Mouse (Mus musculus) neutrophil, adult 5-6 weeks (primary cell): Measurements from ENCODE around the gene Hoxc11. TPM values are rescaled to one million over a fixed set of nuclear protein-coding genes. Genes with fewer than 3 reads are reported as not detected.

Source experiments
- ATAC-seq: fragments of 151-379, 151-347 bp; 2 replicates; pipeline ENCODE4 v1.8.0; 2017; ENCODE audit warnings: mild to moderate bottlenecking, moderate TSS enrichment; ENCODE audit not compliant: insufficient number of reproducible peaks, poor library complexity, low FRiP score, severe bottlenecking; ENCODE audit errors: extremely low read depth
- total RNA-seq: library from RNA; stranded (forward); fragments of 200-1000 nt; gene quantifications from 2 replicates; pipeline ENCODE4 v1.2.3, GENCODE M21; 2017

The Hoxc11 gene
- not detected in 2 replicates for total RNA-seq

DNA sequence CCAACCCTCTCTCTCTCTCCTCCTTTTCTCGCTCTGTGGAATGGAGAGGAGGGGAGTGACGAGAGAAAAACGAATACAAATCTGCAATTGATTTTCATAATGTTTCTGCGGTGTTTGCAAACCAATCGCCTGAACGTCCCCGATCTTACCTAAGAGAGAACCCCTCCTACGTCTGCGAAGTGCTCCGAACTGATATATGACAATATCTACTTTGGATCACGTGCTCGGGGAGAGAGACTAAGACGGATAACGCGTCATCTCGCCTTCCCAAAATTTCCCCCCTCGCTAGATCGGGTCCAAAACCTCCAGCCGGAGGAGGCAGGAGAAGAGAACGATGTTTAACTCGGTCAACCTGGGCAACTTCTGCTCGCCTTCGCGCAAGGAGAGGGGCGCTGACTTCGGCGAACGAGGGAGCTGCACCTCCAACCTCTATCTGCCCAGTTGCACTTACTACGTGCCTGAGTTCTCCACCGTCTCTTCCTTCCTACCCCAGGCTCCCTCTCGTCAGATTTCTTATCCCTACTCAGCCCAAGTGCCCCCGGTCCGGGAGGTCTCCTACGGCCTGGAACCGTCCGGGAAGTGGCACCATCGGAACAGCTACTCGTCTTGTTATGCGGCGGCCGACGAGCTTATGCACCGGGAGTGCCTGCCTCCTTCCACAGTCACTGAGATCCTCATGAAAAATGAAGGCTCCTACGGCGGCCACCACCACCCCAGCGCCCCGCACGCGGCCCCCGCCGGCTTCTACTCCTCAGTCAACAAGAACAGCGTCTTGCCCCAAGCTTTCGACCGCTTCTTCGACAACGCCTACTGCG lies at the start of gene Hoxc11:
Gene Hoxc11 (plus strand): TSS at position 236 of the 815 bp plus-strand sequence.
- ATAC-seq, result no peak

DNA sequence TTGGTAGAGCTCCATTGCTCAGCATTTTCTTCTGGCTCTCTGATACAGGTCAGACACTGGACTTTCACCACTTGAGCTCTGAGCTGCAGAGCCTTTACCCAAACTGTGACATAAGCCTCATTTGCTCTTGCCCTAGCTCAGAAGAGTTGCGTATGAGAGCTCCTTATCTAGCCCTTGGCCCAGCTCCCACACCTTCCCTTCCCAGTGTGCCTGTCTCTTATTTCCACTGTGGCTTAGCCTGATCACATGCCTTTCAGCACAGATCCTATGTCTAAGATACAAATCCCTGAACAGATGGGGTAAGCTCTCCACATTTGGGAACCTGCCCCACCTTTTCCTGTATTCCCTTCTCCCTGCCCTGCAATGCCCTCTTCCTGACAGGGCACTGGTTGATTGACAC lies 49.3 kb upstream of the Hoxc11 start:
- no peak for ATAC-seq

DNA sequence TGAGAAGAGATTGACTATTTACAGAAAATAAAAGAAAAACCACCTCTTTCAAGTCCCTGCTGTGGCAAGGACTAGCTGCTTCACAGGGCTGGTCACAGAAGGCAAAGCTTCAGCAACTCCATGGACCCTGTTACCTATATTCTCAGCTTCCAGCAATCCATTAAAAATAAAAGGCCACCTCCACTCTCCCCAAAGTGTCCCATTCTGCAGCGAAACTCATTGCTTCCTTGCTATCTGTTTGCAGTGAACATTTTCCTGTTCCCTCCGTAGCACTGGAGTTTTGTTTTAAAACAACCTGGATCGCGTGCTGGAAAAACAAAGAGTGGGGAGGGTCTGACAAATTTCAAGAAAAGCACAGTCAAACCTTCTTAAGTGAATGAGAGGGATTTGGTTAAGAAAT lies 44.7 kb upstream of the Hoxc11 start:
- ATAC-seq, result no peak

DNA sequence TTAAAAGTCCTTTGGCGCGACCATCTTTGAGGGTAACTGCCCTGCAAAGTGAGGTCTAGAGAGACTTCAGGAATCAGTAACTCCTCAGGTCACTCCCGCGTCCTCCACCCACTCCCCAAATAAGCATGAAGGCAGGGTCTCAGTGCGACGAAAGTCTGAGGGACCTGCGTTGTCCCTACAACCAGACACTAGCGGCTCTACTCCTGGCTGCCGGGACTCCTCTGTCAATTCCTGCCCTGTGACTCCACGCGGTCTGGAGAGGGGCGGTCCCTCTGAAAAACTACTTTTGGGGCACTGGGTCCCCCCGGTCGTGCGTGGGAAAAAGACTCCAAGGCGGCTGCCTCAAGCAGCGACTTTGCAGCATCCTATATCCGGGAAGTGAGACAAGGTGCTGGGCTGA lies 44.2 kb upstream of the Hoxc11 start:
- no peak for ATAC-seq

DNA sequence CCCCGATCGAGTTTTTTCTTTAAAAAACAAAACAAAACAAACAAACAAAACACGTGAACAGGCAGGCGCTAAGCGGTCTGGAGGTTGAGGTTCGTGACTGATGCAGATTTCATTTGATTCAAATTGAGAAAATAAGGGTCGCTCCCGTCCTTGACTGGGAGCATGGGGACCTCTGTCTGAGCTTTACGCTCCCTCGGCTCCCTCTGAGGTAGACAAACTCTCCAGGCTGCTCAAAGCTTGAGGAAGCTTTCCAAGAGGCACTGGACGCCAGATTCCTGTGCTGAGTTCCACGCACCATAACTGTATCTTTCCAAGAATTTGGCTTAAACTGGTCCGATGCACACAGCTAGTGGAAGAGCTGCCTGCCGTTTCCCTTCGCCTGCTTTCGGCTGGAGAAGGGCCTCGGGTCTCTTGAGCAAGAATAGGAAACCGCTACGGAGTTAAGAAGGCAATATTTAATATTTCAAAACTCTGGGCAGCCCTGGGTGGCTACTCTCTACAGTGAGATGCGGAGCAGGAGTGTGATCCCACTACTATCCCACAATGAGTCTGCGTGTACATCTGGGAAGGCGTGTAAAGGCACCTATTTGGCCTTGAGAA lies 43.6 kb upstream of the Hoxc11 start:
- no peak for ATAC-seq

DNA sequence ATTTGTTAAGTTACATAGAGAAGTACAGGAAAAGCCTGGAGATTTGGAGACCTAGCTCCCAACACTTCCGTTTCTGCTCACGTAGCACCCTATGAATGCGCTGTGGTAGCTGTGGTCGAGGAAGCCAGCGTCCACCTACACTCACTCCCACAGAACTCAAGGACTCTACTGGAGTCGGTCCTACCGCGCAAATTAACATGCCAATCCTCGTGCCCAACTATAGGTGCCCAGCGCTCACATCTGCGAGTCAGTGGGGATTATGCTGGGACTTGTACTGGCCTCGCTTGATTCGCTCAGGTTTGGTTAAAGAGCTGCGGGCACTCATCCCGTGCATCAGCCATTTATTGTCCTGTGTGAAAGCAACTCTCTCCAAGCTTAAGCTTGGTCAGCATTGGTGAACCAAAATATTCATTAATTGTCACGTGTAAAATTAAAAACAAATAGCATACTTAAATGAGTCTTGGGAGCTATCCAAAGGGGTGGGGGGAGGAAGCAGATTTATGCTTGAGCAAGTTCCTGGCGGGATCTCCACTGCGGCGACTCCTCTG lies 41.1 kb upstream of the Hoxc11 start:
- ATAC-seq, result no peak

DNA sequence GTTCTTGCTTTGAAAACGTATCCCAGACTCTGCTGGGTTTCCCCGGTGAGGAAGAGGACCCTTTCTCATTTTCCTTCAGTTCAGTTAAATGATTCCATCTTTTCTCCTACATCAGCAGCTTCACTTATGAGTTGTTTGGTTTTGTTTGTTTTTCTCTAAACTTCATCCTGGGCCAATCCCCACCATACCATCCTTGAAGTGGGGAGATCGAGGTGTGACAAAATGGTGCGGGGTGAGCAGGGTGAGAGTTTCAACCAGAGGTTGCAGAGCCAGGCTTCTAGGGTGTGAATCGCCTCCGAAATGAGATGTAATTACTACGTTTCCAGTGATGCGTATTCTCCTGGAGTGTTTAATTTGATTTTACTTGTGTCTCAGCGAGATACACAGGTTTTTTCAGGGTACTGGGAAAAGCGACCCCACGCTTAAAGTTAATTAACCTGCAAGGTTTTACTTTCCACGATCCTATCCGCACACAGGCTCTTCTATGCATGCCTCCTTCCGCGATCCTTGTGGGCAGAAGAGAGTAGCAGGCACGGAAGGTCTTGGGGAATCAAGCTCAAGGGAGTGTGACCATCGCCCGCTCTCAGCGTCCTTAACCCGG lies 36.2 kb upstream of the Hoxc11 start:
- ATAC-seq, result no peak

DNA sequence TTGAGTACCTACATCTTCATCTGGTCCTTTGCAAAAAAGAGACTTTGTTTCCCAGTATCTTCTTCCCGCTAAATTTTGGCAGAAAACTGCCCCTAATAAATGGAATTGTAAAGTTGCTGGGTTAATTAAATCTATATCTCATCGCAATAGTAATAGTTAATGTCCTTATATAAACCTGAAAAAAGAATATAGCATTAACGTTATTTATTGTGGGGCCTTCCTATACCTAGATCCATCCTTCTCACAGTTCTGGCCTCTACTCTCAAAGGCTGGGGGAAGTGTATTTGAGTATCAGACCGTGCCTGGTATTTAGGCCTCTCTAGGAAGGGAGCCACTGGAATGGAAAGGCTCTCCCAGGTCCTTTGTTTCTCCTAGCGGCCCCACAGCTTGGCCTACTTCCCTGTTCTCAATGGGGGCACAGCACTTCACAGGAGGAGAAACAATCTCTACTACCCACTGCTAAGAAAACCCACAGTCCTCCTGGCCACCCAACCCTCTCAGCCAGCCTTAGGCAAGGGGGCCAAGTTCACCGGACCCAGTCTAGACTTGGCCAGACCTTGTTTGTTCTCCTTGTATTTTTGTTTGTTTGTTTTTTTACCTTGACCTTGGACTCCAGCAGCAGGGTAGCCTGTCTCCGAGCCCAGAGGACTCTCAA lies 35.5 kb upstream of the Hoxc11 start:
- ATAC-seq, result no peak

DNA sequence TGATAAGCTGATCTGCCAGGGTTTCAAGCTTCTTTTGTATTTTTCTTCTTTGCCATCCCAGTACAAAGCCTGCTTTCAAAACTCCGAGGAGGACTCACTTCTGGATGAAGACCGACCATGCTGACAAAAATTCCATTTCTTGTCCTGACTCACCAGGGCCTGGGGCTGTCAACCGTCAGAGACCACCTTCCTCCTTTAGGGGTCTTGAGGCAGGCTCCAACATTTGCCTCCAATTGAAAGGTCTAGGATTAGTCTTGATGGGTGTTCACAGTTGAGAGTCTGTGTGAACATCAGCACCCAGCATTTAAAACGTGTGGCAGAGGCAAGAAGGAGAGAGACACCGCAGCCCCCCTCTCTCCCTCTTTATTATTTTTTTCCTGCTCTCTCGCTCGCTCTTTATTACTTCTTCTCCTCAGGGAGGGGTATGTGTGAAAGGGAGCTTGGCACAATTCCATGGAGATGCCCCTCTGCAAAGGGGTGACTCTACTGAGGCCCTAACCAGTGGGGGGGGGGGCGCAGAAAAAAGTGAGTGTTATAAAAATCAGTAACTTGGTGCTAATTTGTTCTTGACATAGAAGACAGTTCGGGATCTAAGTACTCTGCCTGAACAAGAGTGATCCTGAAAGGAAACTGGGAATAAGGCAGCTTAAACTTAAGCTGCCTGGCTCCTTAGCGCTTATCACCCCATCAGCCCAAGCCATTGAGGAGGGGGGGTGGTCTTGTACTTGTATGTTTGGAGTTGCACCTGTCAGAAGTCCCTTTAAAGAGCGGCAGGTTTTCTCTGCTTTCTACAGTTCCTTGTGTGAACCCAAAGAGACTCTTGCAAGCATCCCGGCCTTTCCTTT lies 34.7 kb upstream of the Hoxc11 start:
- ATAC-seq, result no peak

DNA sequence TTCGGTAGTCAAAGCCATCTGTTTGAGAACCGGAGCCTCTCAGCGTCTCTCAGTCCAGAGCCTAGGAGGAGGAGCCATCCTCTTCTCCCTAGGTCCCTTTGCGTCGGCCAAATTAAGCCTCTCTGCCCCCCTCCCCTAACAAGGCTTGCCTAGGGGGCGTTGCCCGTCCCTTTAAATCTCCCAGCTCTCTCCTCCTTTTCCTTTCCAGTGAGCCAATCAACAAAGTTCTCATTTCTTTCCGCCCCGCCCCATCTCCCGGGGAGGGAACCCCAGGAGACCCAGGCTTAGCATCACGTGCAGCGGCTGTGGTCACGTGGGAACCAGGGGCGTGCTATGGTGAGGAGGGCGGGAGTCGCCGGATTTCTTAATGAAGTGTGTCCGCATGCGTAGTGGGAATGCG lies 33.6 kb upstream of the Hoxc11 start:
- ATAC-seq, result no peak

DNA sequence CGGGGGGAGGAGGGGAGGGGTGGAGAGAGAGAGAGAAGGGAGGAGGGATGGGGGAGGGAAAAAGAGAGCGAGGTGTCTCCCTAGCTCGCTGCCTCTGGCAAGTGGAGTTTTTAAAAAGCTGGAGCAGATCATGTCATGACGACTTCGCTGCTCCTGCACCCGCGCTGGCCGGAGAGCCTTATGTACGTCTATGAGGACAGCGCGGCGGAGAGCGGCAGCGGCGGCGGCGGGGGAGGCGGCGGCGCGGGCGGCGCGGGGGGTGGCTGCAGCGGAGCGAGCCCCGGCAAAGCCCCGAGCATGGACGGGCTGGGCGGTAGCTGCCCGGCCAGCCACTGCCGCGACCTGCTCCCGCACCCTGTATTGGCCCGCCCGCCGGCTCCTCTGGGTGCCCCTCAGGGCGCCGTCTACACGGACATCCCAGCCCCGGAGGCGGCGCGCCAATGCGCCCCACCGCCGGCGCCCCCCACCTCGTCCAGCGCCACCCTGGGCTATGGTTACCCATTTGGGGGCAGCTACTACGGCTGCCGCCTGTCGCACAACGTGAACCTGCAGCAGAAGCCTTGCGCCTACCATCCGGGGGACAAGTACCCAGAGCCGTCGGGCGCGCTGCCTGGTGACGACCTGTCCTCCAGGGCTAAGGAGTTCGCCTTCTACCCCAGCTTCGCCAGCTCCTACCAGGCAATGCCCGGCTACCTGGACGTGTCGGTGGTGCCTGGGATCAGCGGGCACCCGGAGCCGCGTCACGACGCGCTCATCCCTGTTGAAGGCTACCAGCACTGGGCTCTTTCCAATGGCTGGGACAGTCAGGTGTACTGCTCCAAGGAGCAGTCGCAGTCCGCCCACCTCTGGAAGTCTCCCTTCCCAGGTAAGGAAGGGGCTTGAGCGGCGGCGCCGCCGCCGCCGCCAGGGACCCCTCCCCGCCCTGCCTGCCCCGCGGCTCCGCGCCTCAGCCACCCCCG lies 32.9 kb upstream of the Hoxc11 start, which contains the start of gene Hoxc13:
Gene Hoxc13 (plus strand): TSS at position 51 of the 959 bp plus-strand sequence.
- no peak for ATAC-seq

DNA sequence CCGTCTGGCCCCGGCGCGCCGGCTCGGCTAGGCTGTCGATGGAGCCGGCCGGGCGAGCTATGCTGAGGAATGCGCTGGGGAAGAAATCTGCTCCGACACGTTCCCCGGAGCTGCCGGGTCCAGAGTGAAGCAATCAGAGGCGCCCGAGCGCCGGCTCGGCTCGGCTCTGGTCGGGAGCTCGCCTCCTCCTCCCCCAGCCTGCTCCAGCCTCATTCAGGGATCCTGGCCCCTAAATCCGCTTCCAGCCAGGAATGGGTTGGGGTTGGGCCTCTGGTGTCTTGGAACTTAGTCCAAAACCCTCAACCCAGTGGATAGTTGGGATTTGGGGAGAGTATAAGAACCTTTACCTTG lies 32.2 kb upstream of the Hoxc11 start:
- no peak for ATAC-seq

DNA sequence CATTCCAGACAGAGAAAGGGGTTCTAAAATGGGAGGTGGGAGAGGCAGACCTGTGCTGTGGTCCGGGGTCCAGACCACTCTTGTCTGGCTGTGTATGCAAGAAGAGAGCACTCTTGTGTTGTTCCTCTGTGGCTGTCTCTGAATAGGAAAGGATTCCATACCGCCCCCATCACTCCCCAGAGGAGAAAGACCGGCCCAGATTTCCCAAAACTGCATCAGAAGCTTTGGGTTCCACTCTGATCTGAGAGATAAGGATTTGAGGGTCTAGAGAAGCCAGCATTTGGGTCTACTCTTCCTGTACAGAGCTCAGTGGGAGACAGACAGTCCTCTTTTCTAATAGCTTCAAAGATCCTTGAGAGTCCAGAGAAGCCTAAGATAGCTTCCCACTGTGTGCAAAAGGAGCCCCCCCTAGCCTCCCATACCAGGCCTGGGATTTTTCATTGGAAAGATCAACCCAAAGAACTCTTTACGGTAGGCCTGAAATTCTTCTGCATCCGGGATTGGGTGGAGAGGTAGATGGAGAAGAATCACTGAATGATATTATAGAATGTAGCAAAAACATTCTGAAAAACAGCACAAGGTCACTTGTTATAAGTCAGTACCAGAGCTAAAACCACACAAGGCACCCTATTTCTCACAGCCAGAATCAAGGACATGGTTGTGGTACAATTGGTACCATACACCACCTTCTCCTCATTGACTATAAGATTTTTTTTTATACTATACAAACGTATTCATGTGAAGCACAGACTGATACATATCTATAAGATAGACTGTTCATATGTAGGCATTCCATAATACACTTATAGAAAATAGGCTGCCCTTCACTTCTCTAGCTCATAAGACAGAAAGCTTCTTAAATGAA lies 31.4 kb upstream of the Hoxc11 start:
- no peak for ATAC-seq

DNA sequence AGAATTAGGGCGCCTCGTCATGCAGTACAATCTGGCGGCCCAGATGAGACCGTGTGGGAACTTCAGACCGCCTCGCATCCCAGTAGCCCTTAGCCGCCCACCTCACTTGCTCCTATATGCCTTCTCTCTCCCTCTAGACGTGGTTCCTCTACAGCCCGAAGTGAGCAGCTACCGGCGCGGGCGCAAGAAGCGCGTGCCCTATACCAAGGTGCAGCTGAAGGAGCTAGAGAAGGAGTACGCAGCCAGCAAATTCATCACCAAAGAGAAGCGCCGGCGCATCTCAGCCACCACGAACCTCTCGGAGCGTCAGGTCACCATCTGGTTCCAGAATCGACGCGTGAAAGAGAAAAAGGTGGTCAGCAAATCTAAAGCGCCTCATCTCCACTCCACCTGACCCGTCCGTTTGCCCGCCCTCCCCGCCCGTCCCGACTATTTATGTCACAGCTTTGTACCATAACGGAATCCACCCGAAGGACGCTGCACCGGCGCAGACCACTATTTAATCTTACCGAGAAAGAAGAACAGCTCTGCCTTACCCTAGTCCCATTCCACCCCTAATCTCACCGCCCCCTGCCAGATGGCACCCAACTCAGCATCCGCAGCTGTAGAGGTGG lies 27.1 kb upstream of the Hoxc11 start:
- ATAC-seq, result no peak

DNA sequence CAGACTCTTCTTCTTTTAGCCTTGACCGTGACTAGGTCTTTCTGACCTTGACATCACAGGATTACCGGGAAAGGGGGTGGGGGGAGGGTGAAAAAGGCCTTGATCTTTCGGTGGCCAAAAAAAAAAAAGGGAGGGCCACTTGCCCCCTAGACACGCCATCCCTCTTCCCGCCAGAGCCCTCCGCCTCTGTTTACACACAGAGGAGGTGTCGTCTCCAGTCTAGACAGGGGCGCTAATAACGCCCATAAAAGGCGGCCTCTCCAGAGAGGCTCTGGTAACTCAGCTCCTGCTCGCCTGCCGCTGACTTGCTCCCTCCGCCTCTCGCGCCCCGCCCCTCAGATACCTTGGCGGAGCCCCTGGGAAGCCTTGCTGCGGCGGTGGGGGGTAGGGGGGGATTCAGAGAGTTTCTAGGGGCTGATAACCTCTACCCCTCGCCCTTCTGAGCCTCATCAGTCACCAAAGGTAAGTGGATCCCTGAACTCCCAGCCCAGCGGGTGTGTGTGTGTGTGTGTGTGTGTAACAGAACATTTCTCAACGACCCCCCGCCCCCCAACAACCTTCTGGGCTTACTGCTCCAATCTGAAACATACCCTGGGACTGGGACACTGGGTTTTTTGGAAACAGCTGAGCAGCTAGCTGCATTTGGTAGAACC lies 22.4 kb upstream of the Hoxc11 start:
- no peak for ATAC-seq

DNA sequence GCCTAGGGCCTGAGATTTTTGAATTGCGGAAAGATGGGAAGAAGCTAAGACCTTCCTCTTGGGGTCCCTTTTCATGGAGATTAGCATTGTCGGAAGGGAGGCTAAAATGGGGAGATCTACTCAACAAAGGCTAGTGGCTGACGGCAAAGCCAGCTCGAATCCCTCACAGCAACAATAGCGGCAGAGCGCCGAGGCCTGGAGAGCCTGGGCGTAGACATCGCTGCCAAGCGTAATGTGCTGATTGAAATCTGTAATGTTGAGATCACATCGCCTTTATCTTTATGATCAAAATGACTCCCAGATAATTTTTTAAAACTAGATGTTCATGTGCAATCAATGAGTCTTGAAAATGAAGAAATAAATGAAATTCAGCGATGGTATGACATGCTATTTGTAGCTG lies 19.8 kb upstream of the Hoxc11 start:
- no peak for ATAC-seq
